Mouse (Mus musculus) adrenal gland, postnatal 0 days (tissue): ENCODE results near the gene Thoc7. TPM values are rescaled to one million over a fixed set of nuclear protein-coding genes. Genes with fewer than 3 reads are reported as not detected.

Source experiments
- polyA plus RNA-seq: library from polyadenylated mRNA; unstranded; fragments of >200 nt; fragmentation: Nextera tagmentation; extraction: Ambion mirVana; gene quantifications from 2 replicates; pipeline ENCODE4 v1.2.1, GENCODE M21; 2015

The Thoc7 gene
- polyA plus RNA-seq, result 212 and 252 TPM in 2 replicates

GRCm38 (mm10) chr14:13961401-13962112 is at the start of gene Thoc7, which contains the start of gene Atxn7:
Gene Thoc7 (minus strand): TSS chr14:13961852.
Gene Atxn7 (plus strand): TSS chr14:13961440.

GRCm38 (mm10) chr14:13914387-13915082 is 47.1 kb downstream of the Thoc7 start, which contains the start of gene Gm281:
Gene Gm281 (minus strand): TSS chr14:13914478.

Other genes with a start within 250 kb of the Thoc7 start
- gene Gm281, start 47.4 kb downstream of the Thoc7 start, polyA plus RNA-seq, result 0.04 and 0.05 TPM in 2 replicates
- 2.3 and 2.9 TPM in 2 replicates for gene Atxn7, start 412 bp downstream of the Thoc7 start, polyA plus RNA-seq
- 258 and 269 TPM in 2 replicates for gene Psmd6, start 159.1 kb upstream of the Thoc7 start, polyA plus RNA-seq
- gene Olfr720, start 225.0 kb upstream of the Thoc7 start, polyA plus RNA-seq, result not detected in 2 replicates